Mouse (Mus musculus) kidney, adult 2 months (tissue): ENCODE measurements around the gene Myh11.

Experiments
- CTCF ChIP-seq: fragments of 200-500 bp; conservative IDR thresholded peaks from 2 replicates; pipeline ENCODE4 v1.5.1; 2011; ENCODE audit warnings: low read depth, mild to moderate bottlenecking, control low read depth, low read length, moderate library complexity, mixed read lengths; ENCODE audit not compliant: insufficient read depth, insufficient read length
- POLR2A ChIP-seq: fragments of 200-500 bp; IDR thresholded peaks from one replicate; pipeline ENCODE4 v1.6.1; 2011; ENCODE audit warnings: low read depth, low read length, control low read depth

- TF ChIP-seq CTCF: 0 out of 2 replicates have a peak, but pooled peaks have one; percentile 15
- no peak for TF ChIP-seq POLR2A
Measured at GRCm38 (mm10) chr16:14158536-14158935, 132.6 kb downstream of the Myh11 start.
